Mouse (Mus musculus) CH12.LX (cell line): ENCODE results near the gene Rpl13a. TPM values are rescaled to one million over a fixed set of nuclear protein-coding genes. Genes with fewer than 3 reads are reported as not detected.

ENCODE experiments used
- DNase-seq: peaks from one replicate; pipeline ENCODE4 v3.0.0-alpha.2; 2013; ENCODE audit errors: extremely low read depth
- H3K27ac ChIP-seq: 2 replicates; pipeline ENCODE4 v1.5.1; 2012; ENCODE audit warnings: low read depth, mild to moderate bottlenecking, control low read depth, moderate library complexity; ENCODE audit not compliant: insufficient read depth
- H3K27me3 ChIP-seq: replicated peaks from 2 replicates; pipeline ENCODE3; 2012; ENCODE audit warnings: inconsistent platforms
- H3K36me3 ChIP-seq, 2 experiments: replicated peaks in 1 of 2; 2 replicates each; pipeline versions ENCODE3 to v1.6.1; 2012; ENCODE audit warnings: inconsistent platforms in 1 of 2, low read length in 1 of 2, mild to moderate bottlenecking in 1 of 2, mixed read lengths in 1 of 2, moderate library complexity in 1 of 2; ENCODE audit not compliant: control insufficient read depth in 1 of 2, insufficient read depth in 1 of 2
- H3K4me1 ChIP-seq, 2 experiments: 2 replicates each; pipeline ENCODE4 v1.6.1; 2012; ENCODE audit warnings: inconsistent platforms in 1 of 2, moderate library complexity in 1 of 2; ENCODE audit not compliant: insufficient read depth in 2 of 2, control insufficient read depth in 1 of 2
- H3K4me2 ChIP-seq: 2 replicates; pipeline ENCODE4 v1.6.1; 2012; ENCODE audit warnings: low read depth, mild to moderate bottlenecking, control low read depth; ENCODE audit not compliant: poor library complexity, insufficient read depth, severe bottlenecking
- H3K4me3 ChIP-seq, 3 experiments: fragments of 150-350 bp in 1 of 3; sonication (generic) in 1 of 3; replicated peaks in 1 of 3; 2 replicates each; pipeline versions ENCODE3 to v1.5.1; 2011 to 2012; ENCODE audit warnings: low read depth in 2 of 3, low read length in 2 of 3, mild to moderate bottlenecking in 2 of 3, moderate library complexity in 2 of 3, control low read depth in 1 of 3, improper control_type of control experiment in 1 of 3, inconsistent platforms in 1 of 3, mixed read lengths in 1 of 3; ENCODE audit not compliant: poor library complexity in 1 of 3
- H3K79me2 ChIP-seq: replicated peaks from 2 replicates; pipeline ENCODE4 v1.6.1; 2012; ENCODE audit warnings: mild to moderate bottlenecking, moderate library complexity; ENCODE audit not compliant: control insufficient read depth, poor library complexity, insufficient read depth, severe bottlenecking; ENCODE audit errors: extremely low read depth
- H3K9ac ChIP-seq: 2 replicates; pipeline ENCODE4 v1.6.1; 2012; ENCODE audit warnings: low read depth, mild to moderate bottlenecking, control low read depth, moderate library complexity; ENCODE audit not compliant: insufficient read depth
- H3K9me3 ChIP-seq: replicated peaks from 2 replicates; pipeline ENCODE3; 2012; ENCODE audit warnings: low read length, inconsistent platforms, mixed read lengths
- BHLHE40 ChIP-seq: IDR thresholded peaks from 2 replicates; pipeline ENCODE4 v1.6.1; 2011; ENCODE audit warnings: mild to moderate bottlenecking, low read depth, low read length, improper control_type of control experiment
- CHD1 ChIP-seq: IDR thresholded peaks from 2 replicates; pipeline ENCODE4 v1.6.1; 2012; ENCODE audit warnings: low read depth, low read length, improper control_type of control experiment, inconsistent platforms
- ELF1 ChIP-seq: IDR thresholded peaks from 2 replicates; pipeline ENCODE4 v1.6.1; 2014; ENCODE audit warnings: low read depth, mild to moderate bottlenecking, inconsistent platforms, low read length, improper control_type of control experiment
- ETS1 ChIP-seq: conservative IDR thresholded peaks from 2 replicates; pipeline ENCODE4 v1.6.1; 2012; ENCODE audit warnings: low read depth, mild to moderate bottlenecking, inconsistent platforms, low read length, improper control_type of control experiment, moderate library complexity
- GABPA ChIP-seq: IDR thresholded peaks from 2 replicates; pipeline ENCODE4 v1.6.1; 2012; ENCODE audit warnings: low read depth, low read length, improper control_type of control experiment, inconsistent platforms; ENCODE audit not compliant: insufficient replicate concordance
- HCFC1 ChIP-seq: IDR thresholded peaks from 2 replicates; pipeline ENCODE4 v1.6.1; 2012; ENCODE audit warnings: low read depth, mild to moderate bottlenecking, inconsistent platforms, low read length, improper control_type of control experiment
- KAT2A ChIP-seq: IDR thresholded peaks from 2 replicates; pipeline ENCODE4 v1.6.1; 2012; ENCODE audit warnings: low read length, improper control_type of control experiment, inconsistent platforms; ENCODE audit not compliant: insufficient replicate concordance
- MAFK ChIP-seq: IDR thresholded peaks from 2 replicates; pipeline ENCODE4 v1.6.1; 2011; ENCODE audit warnings: low read length, improper control_type of control experiment; ENCODE audit not compliant: insufficient replicate concordance
- MAX ChIP-seq: IDR thresholded peaks from 2 replicates; pipeline ENCODE4 v1.6.1; 2011; ENCODE audit warnings: low read length, improper control_type of control experiment
- MXI1 ChIP-seq: IDR thresholded peaks from 2 replicates; pipeline ENCODE4 v1.6.1; 2011; ENCODE audit warnings: mild to moderate bottlenecking, low read depth, low read length, improper control_type of control experiment
- MYC ChIP-seq: IDR thresholded peaks from 2 replicates; pipeline ENCODE4 v1.6.1; 2011; ENCODE audit warnings: low read depth, mild to moderate bottlenecking, improper control_type of control experiment, low read length
- NELFE ChIP-seq: IDR thresholded peaks from 2 replicates; pipeline ENCODE4 v1.6.1; 2011; ENCODE audit warnings: low read depth, low read length, improper control_type of control experiment
- NRF1 ChIP-seq: IDR thresholded peaks from 2 replicates; pipeline ENCODE4 v1.6.1; 2014; ENCODE audit warnings: low read depth, mild to moderate bottlenecking, inconsistent platforms, low read length, improper control_type of control experiment, moderate library complexity
- POLR2A ChIP-seq: IDR thresholded peaks from 2 replicates; pipeline ENCODE4 v1.6.1; 2011; ENCODE audit warnings: low read depth, mild to moderate bottlenecking, improper control_type of control experiment, low read length
- POLR2AphosphoS2 ChIP-seq: IDR thresholded peaks from 2 replicates; pipeline ENCODE4 v1.6.1; 2011; ENCODE audit warnings: low read depth, low read length, improper control_type of control experiment
- RAD21 ChIP-seq: IDR thresholded peaks from 2 replicates; pipeline ENCODE4 v1.6.1; 2011; ENCODE audit warnings: low read depth, mild to moderate bottlenecking, low read length, improper control_type of control experiment, moderate library complexity
- SIN3A ChIP-seq: IDR thresholded peaks from 2 replicates; pipeline ENCODE4 v1.6.1; 2012; ENCODE audit warnings: low read length, improper control_type of control experiment, inconsistent platforms
- SMC3 ChIP-seq: IDR thresholded peaks from 2 replicates; pipeline ENCODE4 v1.6.1; 2011; ENCODE audit warnings: low read depth, low read length, improper control_type of control experiment
- UBTF ChIP-seq: IDR thresholded peaks from 2 replicates; pipeline ENCODE4 v1.6.1; 2012; ENCODE audit warnings: low read depth, mild to moderate bottlenecking, inconsistent platforms, low read length, improper control_type of control experiment, moderate library complexity
- ZC3H11A ChIP-seq: IDR thresholded peaks from 2 replicates; pipeline ENCODE4 v1.6.1; 2012; ENCODE audit warnings: low read depth, mild to moderate bottlenecking, inconsistent platforms, low read length, improper control_type of control experiment
- ZKSCAN1 ChIP-seq: IDR thresholded peaks from 2 replicates; pipeline ENCODE4 v1.6.1; 2012; ENCODE audit warnings: low read depth, inconsistent platforms, low read length, improper control_type of control experiment, borderline replicate concordance
- dilution Hi-C: fragments of 300-500 bp; cut with MboI; formaldehyde crosslinking; loops from 2 replicates; pipeline ENCODE4 v1.14.3; 2020; ENCODE audit warnings: low sequenced_read_pairs; ENCODE audit not compliant: extremely low pct_unique_long_range_greater_than_20kb, extremely low pct_ligation_motif_present
- in situ Hi-C: fragments of 300-500 bp; cut with MboI; formaldehyde crosslinking; loops from 3 replicates; pipeline ENCODE4 v1.14.3; 2019; ENCODE audit warnings: low sequenced_read_pairs, low pct_ligation_motif_present, low pct_unique_long_range_greater_than_20kb, mixed read lengths
- polyA plus RNA-seq: library from polyadenylated mRNA; unstranded; fragments of >175 nt; gene quantifications from 2 replicates; pipeline ENCODE4 v1.2.1, GENCODE M21; 2012; ENCODE audit warnings: low read depth; ENCODE audit not compliant: insufficient read length
- total RNA-seq, 2 experiments: library from RNA; depleted of rRNA; stranded (reverse); fragments of 300-350 nt in 1 of 2; fragments of >200 nt in 1 of 2; gene quantifications; 2 replicates each; pipeline ENCODE4 v1.2.3; 2012 to 2014

Rpl13a gene
- total and polyA plus RNA-seq, 3 experiments = 2,822 to 5,043 (median 4,154) TPM

GRCm38 (mm10) chr7:45124224-45125143, 4.1 kb downstream of the Rpl13a start, which contains the start of gene Rps11 (continued):
- TF ChIP-seq NRF1 = peak; percentile 63

DNA sequence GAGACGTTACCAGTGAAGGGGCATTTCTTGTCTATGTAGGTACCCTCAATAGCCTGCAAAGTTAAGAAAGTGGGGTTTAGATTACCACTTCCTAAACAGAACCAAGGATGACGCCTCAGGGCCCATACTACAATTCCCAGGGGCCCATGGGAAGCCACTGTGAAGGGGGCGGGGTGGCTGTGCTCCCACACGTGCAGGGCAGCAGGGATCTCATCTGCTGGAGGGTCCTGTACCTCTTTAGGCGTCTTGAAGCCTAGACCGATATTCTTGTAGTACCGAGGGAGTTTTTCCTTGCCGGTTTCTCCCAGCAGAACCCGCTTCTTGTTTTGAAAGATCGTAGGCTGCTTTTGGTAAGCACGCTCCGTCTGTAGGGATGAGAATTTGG, 5.4 kb downstream of the Rpl13a start:
- H3K27me3 ChIP-seq = no peaks in the 10 kb centered on the region
- H3K4me3 ChIP-seq = peak overlapping the region; percentile 73 to 92 (median 84)
- peak overlapping the region; percentile 96 for H3K9ac ChIP-seq
- in situ Hi-C loops (no loop called here), dilution Hi-C loops (no loop called here)
- H3K27ac ChIP-seq = peak overlapping the region; percentile 65; the same call in 1 of the 2 replicates
- TF ChIP-seq MYC = 0 out of 2 replicates have a peak, but pooled peaks have one; percentile 32
- peak; percentile 43; the same call in 1 of the 2 replicates for TF ChIP-seq POLR2A
- TF ChIP-seq MAX = peak; percentile 29
- TF ChIP-seq HCFC1 = peak; percentile 66
- peak; percentile 81 for TF ChIP-seq BHLHE40
- TF ChIP-seq GABPA = no peak
- 0 out of 2 replicates have a peak, but pooled peaks have one; percentile 7 for TF ChIP-seq CHD1
- TF ChIP-seq MXI1 = peak; percentile 88
- TF ChIP-seq MAFK = no peak
- 0 out of 2 replicates have a peak, but pooled peaks have one; percentile 33 for TF ChIP-seq KAT2A
- TF ChIP-seq SIN3A = 0 out of 2 replicates have a peak, but pooled peaks have one; percentile 43
- peak overlapping the region; percentile 41 for H3K4me2 ChIP-seq
- peak; percentile 73 for DNase-seq
- H3K79me2 ChIP-seq = peaks cover 40% of the 10 kb centered on the region
- H3K9me3 ChIP-seq = no peaks in the 10 kb centered on the region
- peaks cover 59 to 79% of the 10 kb centered on the region in 2 experiments for H3K36me3 ChIP-seq
- peaks cover 10 to 47% of the 10 kb centered on the region in 2 experiments for H3K4me1 ChIP-seq

DNA sequence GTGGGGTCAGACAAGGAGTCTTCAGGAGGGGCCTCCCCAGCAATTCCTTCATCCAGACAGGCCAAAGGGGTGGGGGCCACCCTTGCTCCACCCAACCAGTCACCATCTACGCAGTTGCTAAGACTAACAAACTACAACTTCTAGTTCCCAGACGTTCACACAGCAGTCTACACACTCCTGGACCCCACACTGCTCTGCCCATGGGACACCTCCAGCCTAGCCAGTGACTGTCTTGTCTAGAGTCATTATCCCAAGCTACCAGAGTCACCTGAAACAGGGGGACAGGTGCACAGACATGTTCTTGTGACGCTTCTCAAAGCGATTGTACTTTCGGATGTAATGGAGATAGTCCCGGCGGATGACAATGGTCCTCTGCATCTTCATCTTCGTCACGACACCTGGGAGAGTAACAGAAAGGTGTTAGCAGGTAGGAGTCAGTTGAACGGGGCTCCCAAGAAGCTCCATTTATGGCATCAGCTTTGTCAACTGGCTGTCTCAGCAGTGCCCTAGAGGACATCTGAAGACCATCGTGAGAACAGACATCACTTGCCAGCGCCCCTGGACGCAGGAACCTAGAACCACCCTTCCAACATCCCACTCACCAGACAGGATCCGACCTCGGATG, 5.9 kb downstream of the Rpl13a start:
- Histone ChIP-seq H3K27me3 (no peaks in the 10 kb centered on the region), H3K9ac (peak overlapping the region; percentile 96; the same call in 1 of the 2 replicates), H3K4me1 (peaks cover 10 to 52% of the 10 kb centered on the region in 2 experiments), H3K27ac (no peak overlapping the region), H3K79me2 (peaks cover 35% of the 10 kb centered on the region), H3K9me3 (no peaks in the 10 kb centered on the region), H3K4me3 (peak overlapping the region; percentile 21 to 92 (median 73)), H3K4me2 (peak overlapping the region; percentile 41), H3K36me3 (peaks cover 59 to 80% of the 10 kb centered on the region in 2 experiments)
- dilution Hi-C loops (no loop called here), in situ Hi-C loops (no loop called here)
- no peak for DNase-seq
- TF ChIP-seq NELFE = no peak
- TF ChIP-seq SMC3 = no peak
- no peak for TF ChIP-seq CHD1
- TF ChIP-seq KAT2A = no peak
- TF ChIP-seq MXI1 = no peak
- no peak for TF ChIP-seq ZC3H11A
- no peak for TF ChIP-seq RAD21
- no peak for TF ChIP-seq GABPA
- TF ChIP-seq ZKSCAN1 = no peak
- TF ChIP-seq UBTF = no peak
- TF ChIP-seq ELF1 = no peak
- TF ChIP-seq POLR2AphosphoS2 = no peak
- TF ChIP-seq ETS1 = no peak
